Mouse (Mus musculus): ENCODE measurements around the gene Nbr1. TPM values are rescaled to one million over a fixed set of nuclear protein-coding genes. Genes with fewer than 3 reads are reported as not detected.

Nbr1 gene
- polyA plus RNA-seq (2017; shearing (Covaris generic)) = 105 TPM

GRCm38 (mm10) chr11:101551751-101552475 is at the start of gene Nbr1, which contains the start of gene Brca1:
Gene Nbr1, plus strand, starts transcription at chr11:101552149.
Gene Brca1, minus strand, starts transcription at chr11:101551955.

GRCm38 (mm10) chr11:101582054-101583035 is 30.4 kb downstream of the Nbr1 start, which contains the start of gene Tmem106a:
Gene Tmem106a, plus strand, starts transcription at chr11:101582242.

GRCm38 (mm10) chr11:101599156-101599555 is 47.2 kb downstream of the Nbr1 start, which contains the start of gene Gm11634:
Gene Gm11634, minus strand, starts transcription at chr11:101599256.

GRCm38 (mm10) chr11:101626995-101627856 is 75.3 kb downstream of the Nbr1 start, which contains the start of gene Rdm1:
Gene Rdm1, plus strand, starts transcription at chr11:101627195.

Other genes with a start within 250 kb of the Nbr1 start
- gene Becn1, start 249.9 kb upstream of the Nbr1 start, polyA plus RNA-seq (2017; shearing (Covaris generic)) = 207 TPM
- gene Psme3, start 235.9 kb upstream of the Nbr1 start, polyA plus RNA-seq (2017; shearing (Covaris generic)) = 186 TPM
- 3.6 TPM for gene Aoc2, start 227.1 kb upstream of the Nbr1 start, polyA plus RNA-seq (2017; shearing (Covaris generic))
- gene Aoc3, start 221.5 kb upstream of the Nbr1 start, polyA plus RNA-seq (2017; shearing (Covaris generic)) = not detected
- not detected for gene G6pc, start 184.6 kb upstream of the Nbr1 start, polyA plus RNA-seq (2017; shearing (Covaris generic))
- gene Aarsd1, start 134.5 kb upstream of the Nbr1 start, polyA plus RNA-seq (2017; shearing (Covaris generic)) = 40.9 TPM
- 2.3 TPM for gene Gm27029, start 127.4 kb upstream of the Nbr1 start, polyA plus RNA-seq (2017; shearing (Covaris generic))
- 32.5 TPM for gene Rundc1, start 127.1 kb upstream of the Nbr1 start, polyA plus RNA-seq (2017; shearing (Covaris generic))
- gene Ptges3l, start 126.8 kb upstream of the Nbr1 start, polyA plus RNA-seq (2017; shearing (Covaris generic)) = 3.1 TPM
- gene Rpl27, start 109.9 kb upstream of the Nbr1 start, polyA plus RNA-seq (2017; shearing (Covaris generic)) = 356 TPM
- gene Ifi35, start 103.7 kb upstream of the Nbr1 start, polyA plus RNA-seq (2017; shearing (Covaris generic)) = 192 TPM
- gene Rnd2, start 87.2 kb upstream of the Nbr1 start, polyA plus RNA-seq (2017; shearing (Covaris generic)) = 0.22 TPM
- gene Vat1, start 85.9 kb upstream of the Nbr1 start, polyA plus RNA-seq (2017; shearing (Covaris generic)) = 0.59 TPM
- gene Brca1, start 194 bp upstream of the Nbr1 start, polyA plus RNA-seq (2017; shearing (Covaris generic)) = 2.4 TPM
- 7.4 TPM for gene Tmem106a, start 30.1 kb downstream of the Nbr1 start, polyA plus RNA-seq (2017; shearing (Covaris generic))
- gene Gm11634, start 47.1 kb downstream of the Nbr1 start, polyA plus RNA-seq (2017; shearing (Covaris generic)) = 0.24 TPM
- 56.6 TPM for gene Rdm1, start 75.0 kb downstream of the Nbr1 start, polyA plus RNA-seq (2017; shearing (Covaris generic))
- gene Arl4d, start 113.4 kb downstream of the Nbr1 start, polyA plus RNA-seq (2017; shearing (Covaris generic)) = 1.6 TPM
- 50.6 TPM for gene Dhx8, start 180.8 kb downstream of the Nbr1 start, polyA plus RNA-seq (2017; shearing (Covaris generic))
- 0.11 TPM for gene Etv4, start 233.2 kb downstream of the Nbr1 start, polyA plus RNA-seq (2017; shearing (Covaris generic))